Mouse (Mus musculus) heart, embryonic 12.5 days (tissue): ENCODE data around the gene Cwc15. TPM values are rescaled to one million over a fixed set of nuclear protein-coding genes. Genes with fewer than 3 reads are reported as not detected.

Experiments
- ATAC-seq: fragments of 200-750 bp; cut with Nextera tagmentation; 2 replicates; pipeline ENCODE4 v1.8.0; 2017; ENCODE audit warnings: moderate TSS enrichment, moderate library complexity; ENCODE audit not compliant: insufficient number of reproducible peaks, low FRiP score
- H3K27ac ChIP-seq: fragments of 300-500 bp; sonication (generic); 2 replicates; pipeline ENCODE4 v1.5.1; 2016; ENCODE audit warnings: mild to moderate bottlenecking, moderate library complexity; ENCODE audit not compliant: poor library complexity, severe bottlenecking
- H3K27me3 ChIP-seq: fragments of 300-500 bp; sonication (generic); replicated peaks from 2 replicates; pipeline ENCODE4 v1.6.1; 2016; ENCODE audit warnings: mild to moderate bottlenecking, moderate library complexity
- H3K36me3 ChIP-seq: fragments of 300-500 bp; sonication (generic); 2 replicates; pipeline ENCODE4 v1.6.1; 2016; ENCODE audit warnings: mild to moderate bottlenecking, moderate library complexity
- H3K4me1 ChIP-seq: fragments of 300-500 bp; sonication (generic); replicated peaks from 2 replicates; pipeline ENCODE4 v1.6.1; 2016; ENCODE audit warnings: mild to moderate bottlenecking
- H3K4me2 ChIP-seq: fragments of 300-500 bp; sonication (generic); 2 replicates; pipeline ENCODE4 v1.6.1; 2016; ENCODE audit warnings: mild to moderate bottlenecking, moderate library complexity
- H3K4me3 ChIP-seq: fragments of 300-500 bp; sonication (generic); 2 replicates; pipeline ENCODE4 v1.5.1; 2016; ENCODE audit warnings: mild to moderate bottlenecking
- H3K9ac ChIP-seq: fragments of 300-500 bp; sonication (generic); 2 replicates; pipeline ENCODE4 v1.6.1; 2016; ENCODE audit warnings: mild to moderate bottlenecking, moderate library complexity
- H3K9me3 ChIP-seq: fragments of 300-500 bp; sonication (generic); replicated peaks from 2 replicates; pipeline ENCODE4 v1.6.1; 2016; ENCODE audit warnings: mild to moderate bottlenecking, moderate library complexity
- WGBS: fragments of 180-500 bp; shearing (Covaris S2); methylation state at CpG from one replicate; pipeline ENCODE4 v1.1.7; 2016; 5-methylcytosine and 5-hydroxymethylcytosine counted together
- polyA plus RNA-seq: library from polyadenylated mRNA; unstranded; fragments of >200 nt; fragmentation: Nextera tagmentation; extraction: Ambion mirVana; gene quantifications from 2 replicates; pipeline ENCODE4 v1.2.1, GENCODE M21; 2016

Gene Cwc15
- polyA plus RNA-seq, 1 experiment from 2014 or later, result 126 TPM

GRCm38 (mm10) chr9:14520971-14521670, 20.7 kb downstream of the Cwc15 start:
- no peak for ATAC-seq
- H3K27me3 ChIP-seq, result no peaks in the 10 kb centered on the region
- peaks cover 25% of the 10 kb centered on the region for H3K4me1 ChIP-seq
- H3K4me2 ChIP-seq, result no peak overlapping the region
- no peaks in the 10 kb centered on the region for H3K9me3 ChIP-seq
- H3K9ac ChIP-seq, result no peak overlapping the region
- 45% methylated on average over 3 of the region's 3 CpGs for WGBS
- no peak overlapping the region for H3K4me3 ChIP-seq
- H3K36me3 ChIP-seq, result no peaks in the 10 kb centered on the region
- H3K27ac ChIP-seq, result no peak overlapping the region

GRCm38 (mm10) chr9:14521695-14522094, 21.3 kb downstream of the Cwc15 start:
- Histone ChIP-seq H3K4me2 (no peak overlapping the region), H3K4me3 (no peak overlapping the region), H3K27me3 (no peaks in the 10 kb centered on the region), H3K36me3 (no peaks in the 10 kb centered on the region), H3K9me3 (no peaks in the 10 kb centered on the region), H3K4me1 (peaks cover 25% of the 10 kb centered on the region), H3K27ac (no peak overlapping the region), H3K9ac (no peak overlapping the region)
- no peak for ATAC-seq
- WGBS, result 34% methylated on average over 2 of the region's 2 CpGs

- Histone ChIP-seq H3K36me3 (no peaks in the 10 kb centered on the region), H3K4me2 (no peak overlapping the region), H3K4me1 (peaks cover 25% of the 10 kb centered on the region), H3K4me3 (no peak overlapping the region), H3K27ac (no peak overlapping the region), H3K9me3 (no peaks in the 10 kb centered on the region), H3K27me3 (no peaks in the 10 kb centered on the region), H3K9ac (no peak overlapping the region)
- 4% methylated on average over 4 of the region's 4 CpGs for WGBS
- ATAC-seq, result peak; percentile 59; the same call in 1 of the 2 replicates
Measured at GRCm38 (mm10) chr9:14523408-14524043, 23.1 kb downstream of the Cwc15 start.

- Histone ChIP-seq H3K4me1 (no peaks in the 10 kb centered on the region), H3K36me3 (no peaks in the 10 kb centered on the region), H3K9ac (no peak overlapping the region), H3K4me3 (no peak overlapping the region), H3K27ac (no peak overlapping the region), H3K4me2 (no peak overlapping the region), H3K27me3 (no peaks in the 10 kb centered on the region), H3K9me3 (no peaks in the 10 kb centered on the region)
- no peak for ATAC-seq
- WGBS, result 62% methylated on average over 5 of the region's 5 CpGs
Measured at GRCm38 (mm10) chr9:14530004-14530403, 29.6 kb downstream of the Cwc15 start.

GRCm38 (mm10) chr9:14532283-14532682, 31.9 kb downstream of the Cwc15 start:
- H3K4me2 ChIP-seq, result no peak overlapping the region
- ATAC-seq, result no peak
- H3K4me3 ChIP-seq, result no peak overlapping the region
- no peaks in the 10 kb centered on the region for H3K9me3 ChIP-seq
- H3K27ac ChIP-seq, result no peak overlapping the region
- WGBS, result 49% methylated on average over 3 of the region's 3 CpGs
- no peaks in the 10 kb centered on the region for H3K4me1 ChIP-seq
- no peak overlapping the region for H3K9ac ChIP-seq
- no peaks in the 10 kb centered on the region for H3K27me3 ChIP-seq
- no peaks in the 10 kb centered on the region for H3K36me3 ChIP-seq

- Histone ChIP-seq H3K4me2 (no peak overlapping the region), H3K4me1 (no peaks in the 10 kb centered on the region), H3K4me3 (no peak overlapping the region), H3K27ac (no peak overlapping the region), H3K9ac (no peak overlapping the region), H3K27me3 (no peaks in the 10 kb centered on the region), H3K36me3 (peaks cover 3% of the 10 kb centered on the region), H3K9me3 (no peaks in the 10 kb centered on the region)
- WGBS, result 81% methylated on average over 2 of the region's 2 CpGs
- ATAC-seq, result no peak
Measured at GRCm38 (mm10) chr9:14533659-14534058, 33.2 kb downstream of the Cwc15 start.

GRCm38 (mm10) chr9:14534833-14535456, 34.5 kb downstream of the Cwc15 start:
- Histone ChIP-seq H3K9me3 (no peaks in the 10 kb centered on the region), H3K4me2 (no peak overlapping the region), H3K4me1 (no peaks in the 10 kb centered on the region), H3K36me3 (peaks cover 15% of the 10 kb centered on the region), H3K4me3 (no peak overlapping the region), H3K9ac (no peak overlapping the region), H3K27ac (no peak overlapping the region), H3K27me3 (no peaks in the 10 kb centered on the region)
- ATAC-seq, result no peak
- WGBS, result 76% methylated on average over 9 of the region's 9 CpGs

GRCm38 (mm10) chr9:14544034-14544757, 43.8 kb downstream of the Cwc15 start:
- WGBS, result 33% methylated on average over 9 of the region's 9 CpGs
- peak; percentile 20; the same call in 1 of the 2 replicates for ATAC-seq
- H3K4me1 ChIP-seq, result peaks cover 42% of the 10 kb centered on the region
- peaks cover 91% of the 10 kb centered on the region for H3K36me3 ChIP-seq
- peak overlapping the region; percentile 23 for H3K27ac ChIP-seq
- H3K9me3 ChIP-seq, result no peaks in the 10 kb centered on the region
- no peaks in the 10 kb centered on the region for H3K27me3 ChIP-seq
- H3K9ac ChIP-seq, result 0 out of 2 replicates have a peak overlapping the region, but pooled peaks have one; percentile 21
- no peak overlapping the region for H3K4me2 ChIP-seq
- no peak overlapping the region for H3K4me3 ChIP-seq

GRCm38 (mm10) chr9:14547584-14548365, 47.4 kb downstream of the Cwc15 start:
- Histone ChIP-seq H3K9ac (no peak overlapping the region), H3K27me3 (no peaks in the 10 kb centered on the region), H3K4me1 (peaks cover 42% of the 10 kb centered on the region), H3K4me3 (no peak overlapping the region), H3K36me3 (peaks cover 92% of the 10 kb centered on the region), H3K4me2 (no peak overlapping the region), H3K9me3 (no peaks in the 10 kb centered on the region), H3K27ac (no peak overlapping the region)
- WGBS, result 61% methylated on average over 12 of the region's 12 CpGs
- ATAC-seq, result no peak

- Histone ChIP-seq H3K9ac (no peak overlapping the region), H3K27ac (no peak overlapping the region), H3K4me2 (no peak overlapping the region), H3K27me3 (no peaks in the 10 kb centered on the region), H3K4me1 (peaks cover 42% of the 10 kb centered on the region), H3K36me3 (peaks cover 93% of the 10 kb centered on the region), H3K4me3 (no peak overlapping the region), H3K9me3 (no peaks in the 10 kb centered on the region)
- no peak for ATAC-seq
- WGBS, result 73% methylated on average over 11 of the region's 11 CpGs
Measured at GRCm38 (mm10) chr9:14548366-14548761, 47.9 kb downstream of the Cwc15 start.
